Mouse (Mus musculus): ENCODE data around the gene Arhgap21. TPM values are rescaled to one million over a fixed set of nuclear protein-coding genes. Genes with fewer than 3 reads are reported as not detected.

Gene Arhgap21
- total and polyA plus RNA-seq, 3 experiments: 18.1 to 74.5 (median 65.2) TPM

- TF ChIP-seq POLR2A (IDR thresholded peaks at IDR 0.05; ENCODE audit: insufficient read depth, low read depth, low read length): no peak
- TF ChIP-seq EP300 (IDR thresholded peaks at IDR 0.05; ENCODE audit: insufficient read depth, low read depth, low read length): no peak
- no peak for TF ChIP-seq CTCF (IDR thresholded peaks at IDR 0.05)
- no peak for DNase-seq
- intact Hi-C loops (cut with DNase I): no loop called here
- Histone ChIP-seq H3K27ac (no peak overlapping the region), H3K36me3 (ENCODE audit: control insufficient read depth, insufficient read depth, low read length) (peaks cover 30% of the 10 kb centered on the region), H3K79me2 (replicated peaks; ENCODE audit: control insufficient read depth, insufficient read depth, low read length) (peaks cover 4% of the 10 kb centered on the region), H3K4me1 (ENCODE audit: control insufficient read depth, insufficient read depth, low read length) (peaks cover 16% of the 10 kb centered on the region), H3K9ac (ENCODE audit: low read depth, low read length) (no peak overlapping the region), H3K27me3 (ENCODE audit: control insufficient read depth, insufficient read depth, low read length) (no peaks in the 10 kb centered on the region), H3K4me3 (no peak overlapping the region)
- 59% methylated on average over 8 of the region's 8 CpGs for WGBS
Observed at GRCm38 (mm10) chr2:20955376-20955775, 13.3 kb downstream of the Arhgap21 start.

GRCm38 (mm10) chr2:20952716-20953115 lies 16.0 kb downstream of the Arhgap21 start:
- peaks cover 11% of the 10 kb centered on the region for H3K4me1 ChIP-seq (ENCODE audit: control insufficient read depth, insufficient read depth, low read length)
- no peak overlapping the region for H3K4me3 ChIP-seq
- H3K27ac ChIP-seq: no peak overlapping the region
- H3K36me3 ChIP-seq (ENCODE audit: control insufficient read depth, insufficient read depth, low read length): peaks cover 19% of the 10 kb centered on the region
- TF ChIP-seq POLR2A (IDR thresholded peaks at IDR 0.05; ENCODE audit: insufficient read depth, low read depth, low read length) (no peak), CTCF (IDR thresholded peaks at IDR 0.05) (no peak), EP300 (IDR thresholded peaks at IDR 0.05; ENCODE audit: insufficient read depth, low read depth, low read length) (no peak)
- 43% methylated on average over 4 of the region's 4 CpGs for whole genome bisulfite sequencing
- no peak for DNase-seq
- no peaks in the 10 kb centered on the region for H3K27me3 ChIP-seq (ENCODE audit: control insufficient read depth, insufficient read depth, low read length)
- peaks cover 10% of the 10 kb centered on the region for H3K79me2 ChIP-seq (replicated peaks; ENCODE audit: control insufficient read depth, insufficient read depth, low read length)
- H3K9ac ChIP-seq (ENCODE audit: low read depth, low read length): no peak overlapping the region
- intact Hi-C loops (cut with DNase I): no loop called here

GRCm38 (mm10) chr2:20949168-20949567 lies 19.5 kb downstream of the Arhgap21 start:
- 73% methylated on average over 3 of the region's 3 CpGs for WGBS
- Histone ChIP-seq H3K4me3 (no peak overlapping the region), H3K27ac (no peak overlapping the region), H3K36me3 (ENCODE audit: control insufficient read depth, insufficient read depth, low read length) (peaks cover 20% of the 10 kb centered on the region), H3K79me2 (replicated peaks; ENCODE audit: control insufficient read depth, insufficient read depth, low read length) (peaks cover 9% of the 10 kb centered on the region), H3K4me1 (ENCODE audit: control insufficient read depth, insufficient read depth, low read length) (peaks cover 10% of the 10 kb centered on the region), H3K9ac (ENCODE audit: low read depth, low read length) (no peak overlapping the region), H3K27me3 (ENCODE audit: control insufficient read depth, insufficient read depth, low read length) (no peaks in the 10 kb centered on the region)
- TF ChIP-seq POLR2A (IDR thresholded peaks at IDR 0.05; ENCODE audit: insufficient read depth, low read depth, low read length): no peak
- DNase-seq: no peak
- intact Hi-C loops (cut with DNase I): no loop called here

- WGBS: 45% methylated on average over 1 of the region's 1 CpGs
- no peak overlapping the region for H3K4me3 ChIP-seq
- intact Hi-C loops (cut with DNase I): no loop called here
- peaks cover 15% of the 10 kb centered on the region for H3K4me1 ChIP-seq (ENCODE audit: control insufficient read depth, insufficient read depth, low read length)
- H3K79me2 ChIP-seq (replicated peaks; ENCODE audit: control insufficient read depth, insufficient read depth, low read length): peaks cover 12% of the 10 kb centered on the region
- peaks cover 19% of the 10 kb centered on the region for H3K36me3 ChIP-seq (ENCODE audit: control insufficient read depth, insufficient read depth, low read length)
- no peak overlapping the region for H3K27ac ChIP-seq
- no peaks in the 10 kb centered on the region for H3K27me3 ChIP-seq (ENCODE audit: control insufficient read depth, insufficient read depth, low read length)
- TF ChIP-seq CTCF (IDR thresholded peaks at IDR 0.05) (no peak), EP300 (IDR thresholded peaks at IDR 0.05; ENCODE audit: insufficient read depth, low read depth, low read length) (no peak), POLR2A (IDR thresholded peaks at IDR 0.05; ENCODE audit: insufficient read depth, low read depth, low read length) (no peak)
- H3K9ac ChIP-seq (ENCODE audit: low read depth, low read length): no peak overlapping the region
- no peak for DNase-seq
Observed at GRCm38 (mm10) chr2:20947036-20947435, 21.6 kb downstream of the Arhgap21 start.

- Histone ChIP-seq H3K9ac (ENCODE audit: low read depth, low read length) (no peak overlapping the region), H3K36me3 (ENCODE audit: control insufficient read depth, insufficient read depth, low read length) (peaks cover 15% of the 10 kb centered on the region), H3K27ac (no peak overlapping the region), H3K4me1 (ENCODE audit: control insufficient read depth, insufficient read depth, low read length) (peaks cover 19% of the 10 kb centered on the region), H3K27me3 (ENCODE audit: control insufficient read depth, insufficient read depth, low read length) (no peaks in the 10 kb centered on the region), H3K4me3 (no peak overlapping the region), H3K79me2 (replicated peaks; ENCODE audit: control insufficient read depth, insufficient read depth, low read length) (peaks cover 10% of the 10 kb centered on the region)
- intact Hi-C loops (cut with DNase I): no loop called here
- 90% methylated on average over 5 of the region's 5 CpGs for WGBS
- no peak for DNase-seq
- TF ChIP-seq POLR2A (IDR thresholded peaks at IDR 0.05; ENCODE audit: insufficient read depth, low read depth, low read length) (no peak), EP300 (IDR thresholded peaks at IDR 0.05; ENCODE audit: insufficient read depth, low read depth, low read length) (no peak), CTCF (IDR thresholded peaks at IDR 0.05) (no peak)
Observed at GRCm38 (mm10) chr2:20945596-20945995, 23.1 kb downstream of the Arhgap21 start.

GRCm38 (mm10) chr2:20943730-20944454 lies 24.8 kb downstream of the Arhgap21 start:
- Histone ChIP-seq H3K9ac (ENCODE audit: low read depth, low read length) (no peak overlapping the region), H3K36me3 (ENCODE audit: control insufficient read depth, insufficient read depth, low read length) (peaks cover 17% of the 10 kb centered on the region), H3K27ac (no peak overlapping the region), H3K4me3 (no peak overlapping the region), H3K27me3 (ENCODE audit: control insufficient read depth, insufficient read depth, low read length) (no peaks in the 10 kb centered on the region), H3K79me2 (replicated peaks; ENCODE audit: control insufficient read depth, insufficient read depth, low read length) (peaks cover 3% of the 10 kb centered on the region; the same call in 1 of the 2 replicates), H3K4me1 (ENCODE audit: control insufficient read depth, insufficient read depth, low read length) (peaks cover 18% of the 10 kb centered on the region)
- intact Hi-C loops (cut with DNase I): no loop called here
- DNase-seq: no peak
- WGBS: 45% methylated on average over 7 of the region's 7 CpGs
- TF ChIP-seq EP300 (IDR thresholded peaks at IDR 0.05; ENCODE audit: insufficient read depth, low read depth, low read length): no peak
- no peak for TF ChIP-seq CTCF (IDR thresholded peaks at IDR 0.05)
- no peak for TF ChIP-seq POLR2A (IDR thresholded peaks at IDR 0.05; ENCODE audit: insufficient read depth, low read depth, low read length)
